Mouse (Mus musculus) MEL (cell line): ENCODE results near the gene Fkbp2. TPM values are rescaled to one million over a fixed set of nuclear protein-coding genes. Genes with fewer than 3 reads are reported as not detected.

Experiments
- DNase-seq: peaks from one replicate; pipeline ENCODE4 v3.0.0; 2011; ENCODE audit warnings: low read depth, low spot score
- H3K27ac ChIP-seq: 2 replicates; pipeline ENCODE4 v1.5.1; 2012; ENCODE audit warnings: low read depth, mild to moderate bottlenecking, control low read depth, low read length, moderate library complexity; ENCODE audit not compliant: control insufficient read depth
- H3K27me3 ChIP-seq, 2 experiments: fragments of 150-350 bp in 1 of 2; sonication (generic) in 1 of 2; 2 replicates each; pipeline ENCODE4 v1.6.1; 2012; ENCODE audit warnings: low read length in 2 of 2, mild to moderate bottlenecking in 2 of 2, improper control_type of control experiment in 1 of 2, moderate library complexity in 1 of 2; ENCODE audit not compliant: insufficient read depth in 2 of 2, control insufficient read depth in 1 of 2
- H3K36me3 ChIP-seq, 2 experiments: 2 replicates each; pipeline ENCODE4 v1.6.1; 2012 to 2014; ENCODE audit warnings: low read length in 2 of 2, improper control_type of control experiment in 1 of 2, inconsistent platforms in 1 of 2, mild to moderate bottlenecking in 1 of 2; ENCODE audit not compliant: insufficient read depth in 2 of 2, control insufficient read depth in 1 of 2
- H3K4me1 ChIP-seq, 2 experiments: fragments of 150-350 bp in 1 of 2; sonication (generic) in 1 of 2; 2 replicates each; pipeline ENCODE4 v1.6.1; 2012; ENCODE audit warnings: low read length in 2 of 2, improper control_type of control experiment in 1 of 2, mild to moderate bottlenecking in 1 of 2; ENCODE audit not compliant: insufficient read depth in 2 of 2, control insufficient read depth in 1 of 2
- H3K4me3 ChIP-seq, 2 experiments: fragments of 150-350 bp in 1 of 2; sonication (generic) in 1 of 2; 2 replicates each; pipeline ENCODE4 v1.5.1; 2012; ENCODE audit warnings: low read depth in 2 of 2, low read length in 2 of 2, mild to moderate bottlenecking in 2 of 2, moderate library complexity in 2 of 2, control low read depth in 1 of 2, improper control_type of control experiment in 1 of 2; ENCODE audit not compliant: control insufficient read depth in 1 of 2, insufficient read depth in 1 of 2
- H3K79me2 ChIP-seq: 2 replicates; pipeline ENCODE4 v1.6.1; 2012; ENCODE audit warnings: mild to moderate bottlenecking, low read length, moderate library complexity; ENCODE audit not compliant: control insufficient read depth, poor library complexity, insufficient read depth
- H3K9ac ChIP-seq: 2 replicates; pipeline ENCODE4 v1.6.1; 2012; ENCODE audit warnings: low read depth, mild to moderate bottlenecking, control low read depth, low read length, moderate library complexity; ENCODE audit not compliant: control insufficient read depth, poor library complexity, severe bottlenecking
- H3K9me3 ChIP-seq: fragments of 150-350 bp; sonication (generic); replicated peaks from 2 replicates; pipeline ENCODE4 v1.6.1; 2012; ENCODE audit warnings: mild to moderate bottlenecking, low read length, improper control_type of control experiment, moderate library complexity; ENCODE audit not compliant: insufficient read depth
- BHLHE40 ChIP-seq: IDR thresholded peaks from 2 replicates; pipeline ENCODE4 v1.6.1; 2012; ENCODE audit warnings: low read depth, mild to moderate bottlenecking, inconsistent platforms, low read length, improper control_type of control experiment, borderline replicate concordance
- CTCF ChIP-seq, 3 experiments: IDR thresholded peaks in 2 of 3; conservative IDR thresholded peaks in 1 of 3; 2 replicates each; pipeline ENCODE4 v1.5.1; 2011 to 2012; ENCODE audit warnings: low read length in 3 of 3, low read depth in 2 of 3, mild to moderate bottlenecking in 2 of 3, improper control_type of control experiment in 1 of 3, inconsistent platforms in 1 of 3, mixed read lengths in 1 of 3, moderate library complexity in 1 of 3; ENCODE audit not compliant: control insufficient read depth in 1 of 3, insufficient read depth in 1 of 3, poor library complexity in 1 of 3, severe bottlenecking in 1 of 3
- ELF1 ChIP-seq: IDR thresholded peaks from 2 replicates; pipeline ENCODE4 v1.6.1; 2014; ENCODE audit warnings: low read depth, mild to moderate bottlenecking, inconsistent platforms, low read length, improper control_type of control experiment, moderate library complexity
- EP300 ChIP-seq, 2 experiments: IDR thresholded peaks; 2 replicates each; pipeline ENCODE4 v1.6.1; 2011; ENCODE audit warnings: improper control_type of control experiment in 2 of 2, low read length in 2 of 2, low read depth in 1 of 2, mild to moderate bottlenecking in 1 of 2
- ETS1 ChIP-seq: IDR thresholded peaks from 2 replicates; pipeline ENCODE4 v1.6.1; 2012; ENCODE audit warnings: low read depth, mild to moderate bottlenecking, inconsistent platforms, low read length, improper control_type of control experiment, moderate library complexity
- HCFC1 ChIP-seq: IDR thresholded peaks from 2 replicates; pipeline ENCODE4 v1.6.1; 2012; ENCODE audit warnings: low read depth, mild to moderate bottlenecking, inconsistent platforms, low read length, improper control_type of control experiment, moderate library complexity
- JUND ChIP-seq: IDR thresholded peaks from 2 replicates; pipeline ENCODE4 v1.6.1; 2011; ENCODE audit warnings: low read depth, mild to moderate bottlenecking, improper control_type of control experiment, low read length
- MAZ ChIP-seq: IDR thresholded peaks from 2 replicates; pipeline ENCODE4 v1.6.1; 2012; ENCODE audit warnings: low read depth, mild to moderate bottlenecking, inconsistent platforms, low read length, improper control_type of control experiment
- MEF2A ChIP-seq: IDR thresholded peaks from 2 replicates; pipeline ENCODE4 v1.6.1; 2014; ENCODE audit warnings: low read depth, mild to moderate bottlenecking, inconsistent platforms, low read length, improper control_type of control experiment; ENCODE audit not compliant: poor library complexity, insufficient replicate concordance, severe bottlenecking; ENCODE audit errors: extremely low read depth
- MYB ChIP-seq: IDR thresholded peaks from 2 replicates; pipeline ENCODE4 v1.6.1; 2011; ENCODE audit warnings: mild to moderate bottlenecking, low read depth, low read length, improper control_type of control experiment
- MYC ChIP-seq: IDR thresholded peaks from 2 replicates; pipeline ENCODE4 v1.6.1; 2011; ENCODE audit warnings: low read depth, mild to moderate bottlenecking, low read length, improper control_type of control experiment, moderate library complexity
- NELFE ChIP-seq: IDR thresholded peaks from 2 replicates; pipeline ENCODE4 v1.6.1; 2011; ENCODE audit warnings: low read depth, low read length, improper control_type of control experiment
- POLR2AphosphoS5 ChIP-seq: IDR thresholded peaks from 2 replicates; pipeline ENCODE4 v1.6.1; 2012; ENCODE audit warnings: low read depth, borderline replicate concordance, mild to moderate bottlenecking, inconsistent platforms, low read length, moderate library complexity, mixed read lengths
- SIN3A ChIP-seq: IDR thresholded peaks from 2 replicates; pipeline ENCODE4 v1.6.1; 2012; ENCODE audit warnings: low read length, improper control_type of control experiment, inconsistent platforms
- TBP ChIP-seq: IDR thresholded peaks from 2 replicates; pipeline ENCODE4 v1.8.0; 2011; ENCODE audit warnings: low read depth, low read length, improper control_type of control experiment
- USF2 ChIP-seq, 2 experiments: IDR thresholded peaks; 2 replicates each; pipeline ENCODE4 v1.6.1; 2011 to 2012; ENCODE audit warnings: improper control_type of control experiment in 2 of 2, low read length in 2 of 2, borderline replicate concordance in 1 of 2, inconsistent platforms in 1 of 2, low read depth in 1 of 2, mild to moderate bottlenecking in 1 of 2; ENCODE audit not compliant: insufficient read depth in 1 of 2
- ZKSCAN1 ChIP-seq: IDR thresholded peaks from 2 replicates; pipeline ENCODE4 v1.6.1; 2012; ENCODE audit warnings: low read depth, mild to moderate bottlenecking, inconsistent platforms, low read length, improper control_type of control experiment, moderate library complexity
- polyA plus RNA-seq, 2 experiments: library from polyadenylated mRNA; stranded (reverse) in 1 of 2; unstranded in 1 of 2; fragments of >175 nt in 1 of 2; fragments of >200 nt in 1 of 2; gene quantifications; 2 replicates each; pipeline versions ENCODE4 v1.2.1 to v1.2.4; 2012; ENCODE audit warnings: low replicate concordance in 2 of 2, low read depth in 1 of 2; ENCODE audit not compliant: insufficient read length in 2 of 2, insufficient read depth in 1 of 2, missing spikeins in 1 of 2
- total RNA-seq: library from RNA; depleted of rRNA; stranded (reverse); fragments of 300-350 nt; gene quantifications from 2 replicates; pipeline ENCODE4 v1.2.3, GENCODE M21; 2012

Gene Fkbp2
- total and polyA plus RNA-seq, 3 experiments: 53.9 to 167 TPM; not detected in 1

GRCm38 (mm10) chr19:6955424-6955823, 24.9 kb downstream of the Fkbp2 start:
- Histone ChIP-seq H3K4me1 (0 out of 4 replicates have a peak, but pooled peaks cover 0 to 3% of the 10 kb centered on the region in 2 experiments), H3K36me3 (peaks cover 2 to 3% of the 10 kb centered on the region in 2 experiments; a peak in 2 of 4 replicates), H3K27ac (no peak overlapping the region)

GRCm38 (mm10) chr19:6954046-6954445, 26.3 kb downstream of the Fkbp2 start:
- Histone ChIP-seq H3K4me3 (no peak overlapping the region), H3K79me2 (peaks cover 1% of the 10 kb centered on the region; the same call in 1 of the 2 replicates), H3K27me3 (no peaks in the 10 kb centered on the region), H3K9ac (no peak overlapping the region), H3K9me3 (no peaks in the 10 kb centered on the region), H3K36me3 (peaks cover 2 to 6% of the 10 kb centered on the region in 2 experiments; a peak in 2 of 4 replicates), H3K27ac (no peak overlapping the region), H3K4me1 (0 out of 4 replicates have a peak, but pooled peaks cover 0 to 6% of the 10 kb centered on the region in 2 experiments)
- peak; percentile 18 for DNase-seq
- TF ChIP-seq NELFE (no peak), MEF2A (no peak), ELF1 (no peak), CTCF (IDR thresholded peaks at IDR 0.05 in 2 of 3, conservative IDR thresholded peaks at IDR 0.05 in 1 of 3; ENCODE audit: control insufficient read depth in 1 of 3, insufficient read depth in 1 of 3, low read depth in 2 of 3, low read length in 3 of 3, poor library complexity in 1 of 3, severe bottlenecking in 1 of 3) (peak; percentile 21 to 49 (median 37); a peak in 4 of 6 replicates)

More at GRCm38 (mm10) chr19:6955424-6955823, 24.9 kb downstream of the Fkbp2 start:
- Histone ChIP-seq H3K9me3 (no peaks in the 10 kb centered on the region), H3K4me3 (no peak overlapping the region), H3K27me3 (no peaks in the 10 kb centered on the region), H3K9ac (no peak overlapping the region), H3K79me2 (peaks cover 1% of the 10 kb centered on the region; the same call in 1 of the 2 replicates)
- no peak for TF ChIP-seq BHLHE40
- TF ChIP-seq TBP: no peak
- no peak for TF ChIP-seq POLR2AphosphoS5
- TF ChIP-seq HCFC1: no peak
- no peak for TF ChIP-seq EP300 (IDR thresholded peaks at IDR 0.05; ENCODE audit: low read depth in 1 of 2, low read length in 2 of 2)
- TF ChIP-seq ZKSCAN1: no peak
- TF ChIP-seq MYC: no peak
- TF ChIP-seq MYB: no peak
- no peak for TF ChIP-seq ETS1
- TF ChIP-seq SIN3A: no peak
- no peak for TF ChIP-seq JUND
- TF ChIP-seq MEF2A: no peak
- TF ChIP-seq NELFE: no peak
- TF ChIP-seq USF2 (IDR thresholded peaks at IDR 0.05; ENCODE audit: borderline replicate concordance in 1 of 2, insufficient read depth in 1 of 2, low read depth in 1 of 2, low read length in 2 of 2): no peak
- TF ChIP-seq MAZ: no peak
- DNase-seq: no peak
